Mouse (Mus musculus): Measurements from ENCODE around the gene Rab30. TPM values are rescaled to one million over a fixed set of nuclear protein-coding genes. Genes with fewer than 3 reads are reported as not detected.
"Not testable (repeated sequence)": the region's sequence is repeated elsewhere in the genome, so short reads cannot be mapped to it uniquely, and the experiment has no call there.

Rab30 gene
- polyA plus RNA-seq (2015; fragmentation: Nextera tagmentation; extraction: Ambion mirVana) = 24.4 and 24.7 TPM in 2 replicates

DNA sequence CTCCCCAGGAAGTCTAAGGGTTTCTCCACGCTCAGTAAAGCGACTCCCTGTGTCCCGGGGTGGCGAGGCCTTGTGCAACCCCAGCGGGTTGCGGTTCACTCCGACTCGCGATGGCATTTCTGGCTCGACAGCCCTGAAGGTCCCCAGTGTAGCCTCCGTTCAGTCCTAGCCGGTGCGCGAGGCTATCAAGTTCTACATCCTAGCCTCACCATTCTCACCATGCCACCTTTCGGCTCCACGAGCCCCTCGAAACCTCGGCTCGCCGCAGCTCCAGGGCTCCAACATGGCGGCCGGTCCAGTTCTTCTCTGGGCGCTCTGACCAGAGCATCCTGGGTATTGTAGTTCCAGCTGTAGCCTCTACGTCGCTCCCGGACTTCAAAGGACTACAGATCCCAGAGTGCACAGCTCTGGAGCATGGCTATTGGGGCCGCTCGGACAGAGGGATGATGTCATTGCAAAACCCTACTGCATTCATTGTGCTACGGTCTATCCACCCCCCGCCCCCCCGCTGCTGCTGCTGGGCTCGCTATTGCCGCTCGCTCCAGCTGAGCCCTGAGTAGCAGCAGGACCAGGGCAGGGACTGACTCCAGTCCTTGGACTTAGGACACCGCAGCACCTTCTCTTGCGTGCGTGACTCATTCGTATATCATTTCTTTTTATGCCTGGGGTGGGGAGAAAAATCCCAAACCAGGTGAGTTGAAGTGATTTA lies at the start of gene Rab30:
TSS of gene Rab30 (plus strand) at position 452 of the 709 bp plus-strand sequence.
- Histone ChIP-seq H3K27me3 (replicated peaks) (no peaks in the 10 kb centered on the region), H3K4me2 (replicated peaks) (peak within 1 kb of the TSS; percentile 85), H3K4me3 (replicated peaks) (peak within 1 kb of the TSS; percentile 79), H3K36me3 (0 out of 2 replicates have a peak, but pooled peaks cover 3% of the 10 kb centered on the region), H3K4me1 (replicated peaks) (peaks cover 10% of the 10 kb centered on the region; the same call in 1 of the 2 replicates), H3K9me3 (no peaks in the 10 kb centered on the region), H3K9ac (peak within 1 kb of the TSS; percentile 94), H3K27ac (peak within 1 kb of the TSS; percentile 93)
- WGBS = under 1% methylated on average over 38 of the region's 38 CpGs
- peak; percentile 99 for ATAC-seq

DNA sequence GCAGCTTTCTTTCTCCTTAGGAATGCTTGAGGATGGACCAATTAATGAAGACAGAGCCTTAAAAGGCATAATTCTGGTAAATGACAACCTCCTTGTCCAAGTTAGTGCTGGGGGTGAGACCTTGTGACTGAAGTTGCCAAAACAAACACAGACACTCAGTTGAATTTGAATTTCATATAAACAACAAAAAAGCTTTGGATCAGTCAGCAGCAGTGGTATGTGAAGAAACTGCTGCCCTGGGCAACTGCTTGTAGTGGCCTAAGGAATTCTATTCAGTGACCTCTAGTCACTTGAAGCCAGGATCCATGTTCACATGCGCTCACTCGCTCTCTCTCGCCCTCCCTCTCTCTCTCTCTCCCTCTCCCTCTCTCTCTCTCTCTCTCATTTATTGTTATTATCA lies 45.0 kb upstream of the Rab30 start:
- ATAC-seq = no peak
- 78% methylated on average over 3 of the region's 3 CpGs for WGBS
- H3K4me3 ChIP-seq (replicated peaks) = no peak overlapping the region
- no peaks in the 10 kb centered on the region for H3K9me3 ChIP-seq
- no peaks in the 10 kb centered on the region for H3K4me1 ChIP-seq (replicated peaks)
- H3K27me3 ChIP-seq (replicated peaks) = no peaks in the 10 kb centered on the region
- no peak overlapping the region for H3K9ac ChIP-seq
- H3K4me2 ChIP-seq (replicated peaks) = no peak overlapping the region
- no peak overlapping the region for H3K27ac ChIP-seq
- H3K36me3 ChIP-seq = no peaks in the 10 kb centered on the region

DNA sequence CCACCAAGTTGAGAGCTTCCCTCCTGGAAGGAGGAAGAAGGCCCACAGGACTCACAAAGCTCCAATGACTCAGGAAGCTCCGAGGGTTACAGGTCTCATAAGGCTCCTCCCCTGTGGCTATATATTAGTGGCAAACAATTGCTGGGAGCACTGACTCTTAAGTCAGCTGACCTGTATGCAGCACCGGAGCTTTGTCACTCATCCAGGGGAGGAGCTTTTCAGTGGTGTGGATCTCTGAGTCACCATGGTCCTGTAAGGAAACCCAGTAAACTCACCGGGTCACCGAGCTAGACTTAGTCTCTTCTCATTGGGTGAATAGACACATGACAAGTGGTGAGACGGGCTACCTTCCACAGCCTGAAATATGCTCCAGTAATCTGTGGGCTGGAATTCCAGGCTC lies 42.6 kb upstream of the Rab30 start:
- no peak overlapping the region for H3K4me2 ChIP-seq (replicated peaks)
- no peak overlapping the region for H3K9ac ChIP-seq
- 70% methylated on average over 5 of the region's 5 CpGs for WGBS
- no peaks in the 10 kb centered on the region for H3K36me3 ChIP-seq
- no peak overlapping the region for H3K4me3 ChIP-seq (replicated peaks)
- no peak overlapping the region for H3K27ac ChIP-seq
- no peaks in the 10 kb centered on the region for H3K9me3 ChIP-seq
- ATAC-seq = peak; percentile 92
- H3K4me1 ChIP-seq (replicated peaks) = no peaks in the 10 kb centered on the region
- H3K27me3 ChIP-seq (replicated peaks) = no peaks in the 10 kb centered on the region

DNA sequence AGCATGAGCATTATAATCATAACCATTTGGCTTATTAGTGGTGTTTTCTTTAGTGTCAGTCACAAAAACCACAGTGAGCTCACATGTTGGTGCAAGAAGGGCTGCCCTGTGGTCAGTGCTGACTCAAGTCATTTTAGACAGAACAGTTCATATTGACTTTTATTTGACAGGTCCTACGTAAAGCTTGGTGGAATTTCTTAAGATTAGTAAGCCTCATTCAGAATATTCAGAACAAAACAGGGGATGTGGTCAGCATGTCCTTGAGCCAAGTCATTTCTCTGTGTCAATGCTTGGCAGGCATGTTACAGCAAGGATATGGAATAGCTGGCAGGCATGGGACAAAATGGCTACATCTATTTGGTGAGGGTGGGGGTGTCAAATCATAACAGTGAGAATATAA lies 37.7 kb upstream of the Rab30 start:
- no peaks in the 10 kb centered on the region for H3K4me1 ChIP-seq (replicated peaks)
- no peaks in the 10 kb centered on the region for H3K27me3 ChIP-seq (replicated peaks)
- 76% methylated on average over 1 of the region's 1 CpGs for WGBS
- ATAC-seq = no peak
- H3K27ac ChIP-seq = no peak overlapping the region
- H3K9ac ChIP-seq = no peak overlapping the region
- H3K9me3 ChIP-seq = no peaks in the 10 kb centered on the region
- no peak overlapping the region for H3K4me3 ChIP-seq (replicated peaks)
- H3K36me3 ChIP-seq = no peaks in the 10 kb centered on the region
- H3K4me2 ChIP-seq (replicated peaks) = no peak overlapping the region

DNA sequence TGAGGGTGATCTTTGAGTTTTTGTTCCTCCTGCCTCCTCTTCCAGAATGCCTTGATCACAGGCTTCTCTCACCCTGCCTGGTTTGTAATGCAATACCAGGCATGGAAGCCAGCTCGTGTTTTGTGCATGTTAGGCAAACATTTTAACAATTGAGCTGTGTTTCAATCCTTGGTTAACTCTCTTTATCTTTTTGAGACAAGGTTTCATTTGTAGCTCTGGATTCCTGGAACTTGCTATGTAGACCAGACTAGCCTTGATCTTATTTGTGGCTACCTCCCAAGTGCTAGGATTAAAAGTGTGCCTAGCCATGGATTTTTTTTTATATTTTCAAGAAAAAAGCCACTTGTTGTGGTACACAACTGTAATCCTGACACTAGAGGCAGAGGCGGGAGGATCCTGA lies 35.9 kb upstream of the Rab30 start:
- 65% methylated on average over 2 of the region's 2 CpGs for WGBS
- H3K27me3 ChIP-seq (replicated peaks) = no peaks in the 10 kb centered on the region
- H3K36me3 ChIP-seq = no peaks in the 10 kb centered on the region
- H3K27ac ChIP-seq = no peak overlapping the region
- no peak overlapping the region for H3K9ac ChIP-seq
- H3K4me2 ChIP-seq (replicated peaks) = no peak overlapping the region
- H3K4me1 ChIP-seq (replicated peaks) = no peaks in the 10 kb centered on the region
- no peak for ATAC-seq
- no peaks in the 10 kb centered on the region for H3K9me3 ChIP-seq
- no peak overlapping the region for H3K4me3 ChIP-seq (replicated peaks)

DNA sequence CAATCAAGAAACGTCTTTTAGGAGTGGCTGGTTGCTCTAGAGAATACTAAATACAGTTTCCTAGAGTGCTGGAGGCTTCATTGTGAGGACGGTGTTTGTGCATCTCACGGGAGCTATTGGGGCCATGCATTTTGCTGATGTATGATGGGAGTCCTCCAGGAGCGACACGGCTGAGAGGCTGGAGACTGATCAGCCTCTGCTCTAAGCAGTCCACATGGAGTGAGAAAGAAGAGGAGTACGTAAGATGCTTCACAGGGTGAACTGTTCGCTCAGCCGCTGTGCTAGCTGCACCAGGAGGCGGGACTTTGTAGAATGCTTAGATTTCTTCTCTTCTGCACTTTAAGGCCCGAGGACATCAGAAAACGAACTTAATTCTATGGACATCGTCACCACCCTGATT lies 34.7 kb upstream of the Rab30 start:
- no peaks in the 10 kb centered on the region for H3K9me3 ChIP-seq

DNA sequence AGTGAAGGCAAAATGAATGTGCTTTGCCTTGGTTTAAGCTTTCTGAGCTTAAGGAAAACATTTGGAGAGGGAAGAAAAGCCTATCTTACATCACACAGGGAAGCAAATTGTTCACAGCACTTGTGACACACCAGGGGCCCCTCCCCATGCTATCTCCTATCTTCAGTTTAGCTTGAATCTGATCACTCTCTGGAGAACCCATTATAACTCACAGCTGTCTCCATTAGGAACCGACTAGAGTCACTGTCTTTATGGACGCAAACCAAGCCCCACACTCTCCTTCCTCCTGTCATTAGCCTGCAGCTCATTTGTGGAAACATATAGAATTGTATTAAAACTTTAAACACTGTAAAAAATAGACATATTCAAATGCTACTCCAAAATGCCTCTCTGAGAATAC lies 31.8 kb upstream of the Rab30 start:
- H3K9ac ChIP-seq = no peak overlapping the region
- 34% methylated on average over 2 of the region's 2 CpGs for WGBS
- H3K27ac ChIP-seq = no peak overlapping the region
- no peaks in the 10 kb centered on the region for H3K4me1 ChIP-seq (replicated peaks)
- H3K4me3 ChIP-seq (replicated peaks) = no peak overlapping the region
- H3K36me3 ChIP-seq = no peaks in the 10 kb centered on the region
- H3K9me3 ChIP-seq = no peaks in the 10 kb centered on the region
- no peak for ATAC-seq
- H3K4me2 ChIP-seq (replicated peaks) = no peak overlapping the region
- no peaks in the 10 kb centered on the region for H3K27me3 ChIP-seq (replicated peaks)

More for the DNA sequence above, 34.7 kb upstream of the Rab30 start:
- no peak overlapping the region for H3K27ac ChIP-seq
- ATAC-seq = no peak
- no peak overlapping the region for H3K4me3 ChIP-seq (replicated peaks)
- no peaks in the 10 kb centered on the region for H3K4me1 ChIP-seq (replicated peaks)
- WGBS = 64% methylated on average over 12 of the region's 12 CpGs
- no peaks in the 10 kb centered on the region for H3K27me3 ChIP-seq (replicated peaks)
- no peak overlapping the region for H3K9ac ChIP-seq
- H3K4me2 ChIP-seq (replicated peaks) = no peak overlapping the region
- no peaks in the 10 kb centered on the region for H3K36me3 ChIP-seq

DNA sequence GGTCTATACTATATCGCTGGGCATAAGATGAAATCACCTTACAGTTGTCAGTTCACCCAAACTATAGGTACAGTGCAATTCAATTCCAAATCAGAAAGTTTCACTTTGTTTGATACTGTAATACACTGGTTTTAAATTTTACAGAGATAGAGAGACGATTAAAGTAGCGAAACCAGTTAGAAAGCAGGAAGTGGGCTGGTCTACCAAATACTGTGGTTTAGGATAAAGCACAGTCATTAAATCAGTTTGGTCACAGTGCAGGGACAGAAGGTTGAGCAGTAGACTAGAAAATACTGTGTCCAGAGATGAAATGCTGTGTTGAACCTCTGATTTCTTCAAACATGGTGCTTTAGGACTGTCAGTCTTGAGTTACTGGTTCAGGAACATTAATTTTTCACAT lies 29.8 kb upstream of the Rab30 start:
- Histone ChIP-seq H3K9ac (no peak overlapping the region), H3K27me3 (replicated peaks) (no peaks in the 10 kb centered on the region), H3K9me3 (no peaks in the 10 kb centered on the region), H3K4me3 (replicated peaks) (no peak overlapping the region), H3K4me1 (replicated peaks) (no peaks in the 10 kb centered on the region), H3K4me2 (replicated peaks) (no peak overlapping the region), H3K27ac (no peak overlapping the region), H3K36me3 (no peaks in the 10 kb centered on the region)
- no peak for ATAC-seq
- 80% methylated on average over 3 of the region's 3 CpGs for WGBS

DNA sequence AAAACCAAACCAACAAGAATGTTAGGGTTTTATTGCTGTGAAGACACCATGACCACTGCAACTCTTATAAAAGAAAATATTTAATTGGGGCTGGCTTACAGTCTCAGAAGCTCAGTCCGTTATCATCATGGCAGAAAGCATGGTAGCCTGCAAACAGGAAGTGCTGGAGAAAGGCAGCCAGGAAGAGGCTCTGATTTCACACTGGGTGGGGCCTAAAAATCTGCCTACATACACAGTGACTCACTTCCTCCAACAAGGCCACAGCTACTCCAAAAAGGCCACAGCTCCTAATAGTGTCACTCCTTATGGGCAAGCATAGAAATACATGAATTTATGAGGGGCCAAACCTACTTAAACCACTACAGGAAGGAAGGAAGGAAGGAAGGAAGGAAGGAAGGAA lies 26.3 kb upstream of the Rab30 start:
- no peak for ATAC-seq
- Histone ChIP-seq H3K9ac (no peak overlapping the region), H3K9me3 (no peaks in the 10 kb centered on the region), H3K4me2 (replicated peaks) (no peak overlapping the region), H3K4me3 (replicated peaks) (no peak overlapping the region), H3K4me1 (replicated peaks) (no peaks in the 10 kb centered on the region), H3K36me3 (no peaks in the 10 kb centered on the region), H3K27me3 (replicated peaks) (no peaks in the 10 kb centered on the region), H3K27ac (no peak overlapping the region)
- WGBS = 84% methylated on average over 1 of the region's 1 CpGs

DNA sequence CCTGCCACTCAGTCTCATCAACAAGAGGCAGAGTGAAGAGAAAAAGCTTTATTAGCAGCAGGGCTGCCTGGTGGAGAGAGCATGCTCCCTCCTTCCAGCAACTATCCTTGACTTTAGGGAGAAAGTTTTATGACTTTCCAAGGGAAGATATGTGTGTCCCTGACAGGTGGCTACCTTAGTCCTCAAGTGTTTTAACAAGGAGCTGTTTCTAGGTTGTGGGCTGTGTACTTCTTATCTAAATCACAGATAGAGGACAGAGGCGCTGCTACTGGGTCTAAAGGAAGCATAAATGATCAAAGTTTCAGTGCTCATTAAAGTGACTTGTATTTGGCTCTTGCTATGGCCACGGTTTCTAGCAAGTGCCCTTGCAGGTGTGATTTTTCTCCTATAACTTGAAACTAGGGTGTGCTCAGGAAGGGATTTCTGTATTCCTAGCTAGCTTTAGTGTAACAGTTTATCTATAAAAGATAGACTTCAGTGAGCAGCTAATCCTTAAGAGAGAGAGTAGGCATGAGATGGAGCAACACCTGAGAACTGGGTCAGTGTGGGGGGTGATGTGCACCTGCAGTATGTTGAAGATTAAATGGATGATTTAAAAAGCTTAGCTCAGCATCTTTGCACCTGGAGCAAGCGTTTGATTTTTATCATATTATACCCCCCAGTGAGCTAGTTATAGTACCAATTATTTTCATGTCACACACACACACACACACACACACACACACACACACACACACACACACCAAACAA lies 21.1 kb upstream of the Rab30 start:
- no peaks in the 10 kb centered on the region for H3K27me3 ChIP-seq (replicated peaks)
- H3K4me2 ChIP-seq (replicated peaks) = no peak overlapping the region

DNA sequence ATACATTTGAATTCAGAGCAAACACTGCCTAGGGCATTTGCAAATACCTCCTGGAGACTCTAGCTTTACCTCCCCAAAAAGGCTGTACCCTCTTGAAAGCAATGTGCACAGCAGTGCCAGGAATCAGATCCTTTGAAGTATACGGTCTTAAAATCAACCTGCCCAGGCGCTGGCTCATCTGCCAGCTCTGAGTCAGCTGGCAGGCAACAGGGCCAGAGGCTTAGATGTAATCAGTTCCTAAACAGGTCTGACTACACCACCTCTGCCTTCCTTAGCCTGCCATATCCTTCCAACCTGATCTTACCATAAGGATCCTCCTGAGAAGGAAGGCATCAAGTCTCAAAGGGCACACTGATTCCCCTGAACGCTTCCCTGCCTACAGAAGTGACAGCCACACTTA lies 17.7 kb upstream of the Rab30 start:
- H3K4me1 ChIP-seq (replicated peaks) = no peaks in the 10 kb centered on the region
- no peak overlapping the region for H3K4me3 ChIP-seq (replicated peaks)
- H3K4me2 ChIP-seq (replicated peaks) = no peak overlapping the region
- no peaks in the 10 kb centered on the region for H3K36me3 ChIP-seq
- H3K9ac ChIP-seq = no peak overlapping the region
- 29% methylated on average over 3 of the region's 3 CpGs for WGBS
- no peaks in the 10 kb centered on the region for H3K9me3 ChIP-seq
- ATAC-seq = no peak
- no peak overlapping the region for H3K27ac ChIP-seq
- H3K27me3 ChIP-seq (replicated peaks) = no peaks in the 10 kb centered on the region

More for the DNA sequence above, 21.1 kb upstream of the Rab30 start:
- ATAC-seq = peak; percentile 75
- no peak overlapping the region for H3K4me3 ChIP-seq (replicated peaks)
- 53% methylated on average over 3 of the region's 3 CpGs for WGBS
- no peaks in the 10 kb centered on the region for H3K9me3 ChIP-seq
- H3K4me1 ChIP-seq (replicated peaks) = no peaks in the 10 kb centered on the region
- no peak overlapping the region for H3K27ac ChIP-seq
- H3K36me3 ChIP-seq = no peaks in the 10 kb centered on the region
- no peak overlapping the region for H3K9ac ChIP-seq

DNA sequence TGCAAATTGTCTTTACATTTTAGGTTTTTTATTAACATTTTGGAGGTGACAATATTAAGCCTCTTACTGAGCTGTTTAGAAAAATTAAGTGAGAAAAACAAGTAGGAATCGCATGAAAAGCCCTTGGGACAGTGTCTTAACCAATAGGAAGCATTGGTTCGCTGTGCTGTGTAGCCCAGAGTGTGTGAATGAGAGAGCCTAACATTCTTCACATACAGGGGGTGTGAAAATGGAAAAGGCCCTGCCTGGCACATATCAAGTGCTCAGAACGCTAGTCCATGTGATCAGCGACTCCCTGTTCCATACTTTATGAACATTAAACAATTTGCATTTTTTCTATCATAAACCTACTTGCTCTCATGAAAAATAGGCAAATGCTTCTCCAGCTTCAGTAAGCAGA lies 17.1 kb upstream of the Rab30 start:
- no peaks in the 10 kb centered on the region for H3K36me3 ChIP-seq
- no peak overlapping the region for H3K9ac ChIP-seq
- no peak overlapping the region for H3K4me3 ChIP-seq (replicated peaks)
- ATAC-seq = no peak
- no peaks in the 10 kb centered on the region for H3K4me1 ChIP-seq (replicated peaks)
- no peaks in the 10 kb centered on the region for H3K9me3 ChIP-seq
- H3K27ac ChIP-seq = no peak overlapping the region
- WGBS = 68% methylated on average over 4 of the region's 4 CpGs
- H3K27me3 ChIP-seq (replicated peaks) = no peaks in the 10 kb centered on the region
- no peak overlapping the region for H3K4me2 ChIP-seq (replicated peaks)

DNA sequence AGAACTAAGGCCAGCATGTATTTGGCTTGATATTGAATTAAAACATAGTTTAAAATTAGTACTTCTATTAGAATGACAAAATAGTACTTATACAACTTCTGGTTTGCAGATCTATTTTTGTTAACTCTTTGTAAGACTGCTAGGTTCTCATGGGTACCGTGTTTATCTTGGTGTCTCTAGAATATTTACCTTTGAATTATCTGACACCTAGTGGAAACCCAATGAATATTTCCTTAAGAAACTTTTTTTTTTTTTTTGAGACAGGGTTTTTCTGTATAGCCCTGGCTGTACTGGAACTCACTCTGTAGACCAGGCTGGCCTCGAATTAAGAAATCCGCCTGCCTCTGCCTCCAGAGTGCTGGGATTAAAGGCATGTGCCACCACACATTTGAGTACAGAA lies 11.8 kb upstream of the Rab30 start:
- H3K4me2 ChIP-seq (replicated peaks); H3K9me3 ChIP-seq; H3K4me3 ChIP-seq (replicated peaks); H3K9ac ChIP-seq; H3K27me3 ChIP-seq (replicated peaks); H3K36me3 ChIP-seq; H3K27ac ChIP-seq; H3K4me1 ChIP-seq (replicated peaks): not testable (repeated sequence)
- ATAC-seq = peak; percentile 63
- WGBS = 68% methylated on average over 3 of the region's 3 CpGs

Data from intestine, embryonic 15.5 days (tissue).